Mouse (Mus musculus) forebrain, embryonic 14.5 days (tissue): ENCODE results near the gene Plcd1. TPM values are rescaled to one million over a fixed set of nuclear protein-coding genes. Genes with fewer than 3 reads are reported as not detected.

ENCODE experiments used
- ATAC-seq: fragments of 200-750 bp; cut with Nextera tagmentation; 2 replicates; pipeline ENCODE4 v1.8.0; 2017; ENCODE audit warnings: mild to moderate bottlenecking, moderate library complexity
- DNase-seq: peaks from one replicate; pipeline ENCODE4 v3.0.0-alpha.2; 2015; ENCODE audit warnings: low spot score
- H3K27ac ChIP-seq: fragments of 300-500 bp; sonication (generic); 2 replicates; pipeline ENCODE4 v1.5.1; 2014; ENCODE audit warnings: low read depth, mild to moderate bottlenecking, control low read depth, low read length, moderate library complexity
- H3K27me3 ChIP-seq: fragments of 300-500 bp; sonication (generic); replicated peaks from 2 replicates; pipeline ENCODE4 v1.6.1; 2014; ENCODE audit warnings: low read length, control low read depth, mixed read lengths; ENCODE audit not compliant: control insufficient read depth, insufficient read depth
- H3K36me3 ChIP-seq: fragments of 300-500 bp; sonication (generic); 2 replicates; pipeline ENCODE4 v1.6.1; 2014; ENCODE audit warnings: low read length, control low read depth; ENCODE audit not compliant: control insufficient read depth, insufficient read depth
- H3K4me1 ChIP-seq: fragments of 300-500 bp; sonication (generic); 2 replicates; pipeline ENCODE4 v1.6.1; 2014; ENCODE audit warnings: antibody characterized with exemption, low read length, control low read depth; ENCODE audit not compliant: control insufficient read depth, insufficient read depth
- H3K4me2 ChIP-seq: fragments of 300-500 bp; sonication (generic); 2 replicates; pipeline ENCODE4 v1.6.1; 2014; ENCODE audit warnings: mild to moderate bottlenecking, control low read depth, low read length
- H3K4me3 ChIP-seq: fragments of 300-500 bp; sonication (generic); 2 replicates; pipeline ENCODE4 v1.5.1; 2014; ENCODE audit warnings: low read depth, low read length, control low read depth
- H3K9ac ChIP-seq: fragments of 300-500 bp; sonication (generic); 2 replicates; pipeline ENCODE4 v1.6.1; 2014; ENCODE audit warnings: mild to moderate bottlenecking, low read length, control low read depth, moderate library complexity
- H3K9me3 ChIP-seq: fragments of 300-500 bp; sonication (generic); replicated peaks from 2 replicates; pipeline ENCODE4 v1.6.1; 2016; ENCODE audit warnings: low read length, control low read depth, mixed read lengths; ENCODE audit not compliant: control insufficient read depth
- WGBS: fragments of 180-500 bp; shearing (Covaris S2); extraction: QIAGEN DNeasy Blood & Tissue Kit; methylation state at CpG from one replicate; pipeline ENCODE4 v1.1.7; 2014; 5-methylcytosine and 5-hydroxymethylcytosine counted together
- polyA plus RNA-seq: library from polyadenylated mRNA; unstranded; fragments of >200 nt; fragmentation: Nextera tagmentation; extraction: Ambion mirVana; gene quantifications from 2 replicates; pipeline ENCODE4 v1.2.1, GENCODE M21; 2014

Plcd1 gene
- polyA plus RNA-seq, 1 experiment from 2014 or later, result 10.5 TPM

DNA sequence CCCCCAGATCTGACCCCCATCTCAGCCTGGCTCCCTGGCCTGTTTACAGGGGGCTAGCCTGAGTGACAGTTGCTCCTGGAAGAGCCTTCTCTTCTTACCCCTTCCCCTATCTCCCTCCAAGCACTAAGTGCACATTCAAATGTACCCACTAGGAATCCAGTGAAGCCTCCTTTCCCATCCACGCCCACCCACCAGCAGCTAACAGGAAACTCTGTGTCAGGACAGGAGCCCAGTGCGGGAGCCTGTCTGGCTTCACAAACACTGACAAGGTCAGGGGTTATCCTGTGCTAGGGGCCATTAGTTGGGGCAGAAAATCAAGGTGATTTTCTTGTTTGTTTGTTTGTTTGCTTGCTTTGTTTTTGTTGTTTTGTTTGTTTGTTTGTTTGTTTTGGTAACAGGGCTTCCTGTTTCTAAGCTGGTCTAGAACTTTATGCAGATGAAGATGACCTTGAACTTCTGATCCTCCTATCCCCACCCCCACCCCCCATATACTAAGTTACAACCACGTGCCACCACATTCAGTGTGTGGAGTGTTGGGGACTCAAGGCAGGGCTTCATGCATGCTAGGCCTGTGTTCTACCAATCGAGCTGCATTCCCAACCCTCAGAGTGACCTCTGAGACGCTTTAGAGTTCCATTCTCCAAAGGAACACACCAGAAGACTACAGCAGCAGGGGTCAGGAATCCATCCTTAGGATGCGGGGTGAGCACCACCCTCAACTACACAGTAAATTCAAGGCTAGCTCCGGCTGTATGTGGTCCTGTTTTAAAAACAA, 10.5 kb downstream of the Plcd1 start:
- Histone ChIP-seq H3K4me2 (no peak overlapping the region), H3K27ac (0 out of 2 replicates have a peak overlapping the region, but pooled peaks have one; percentile 46), H3K27me3 (0 out of 2 replicates have a peak, but pooled peaks cover 2% of the 10 kb centered on the region), H3K4me1 (0 out of 2 replicates have a peak, but pooled peaks cover 5% of the 10 kb centered on the region), H3K9ac (no peak overlapping the region), H3K4me3 (no peak overlapping the region), H3K9me3 (no peaks in the 10 kb centered on the region), H3K36me3 (no peaks in the 10 kb centered on the region)
- ATAC-seq (0 out of 2 replicates have a peak, but pooled peaks have one; percentile 17), DNase-seq (no peak)
- 71% methylated on average over 7 of the region's 7 CpGs for WGBS

- Histone ChIP-seq H3K36me3 (no peaks in the 10 kb centered on the region), H3K9me3 (no peaks in the 10 kb centered on the region), H3K4me1 (0 out of 2 replicates have a peak, but pooled peaks cover 4% of the 10 kb centered on the region), H3K4me2 (no peak overlapping the region), H3K27me3 (no peaks in the 10 kb centered on the region), H3K9ac (peak overlapping the region; percentile 42), H3K27ac (no peak overlapping the region), H3K4me3 (no peak overlapping the region)
- DNase-seq (peak; percentile 56), ATAC-seq (peak; percentile 79)
- 2% methylated on average over 8 of the region's 8 CpGs for WGBS
Measured at GRCm38 (mm10) chr9:119082039-119082438, 11.3 kb downstream of the Plcd1 start.

GRCm38 (mm10) chr9:119080040-119080675, 13.1 kb downstream of the Plcd1 start:
- Histone ChIP-seq H3K27ac (no peak overlapping the region), H3K9me3 (no peaks in the 10 kb centered on the region), H3K36me3 (no peaks in the 10 kb centered on the region), H3K9ac (no peak overlapping the region), H3K4me3 (no peak overlapping the region), H3K27me3 (no peaks in the 10 kb centered on the region), H3K4me1 (0 out of 2 replicates have a peak, but pooled peaks cover 4% of the 10 kb centered on the region), H3K4me2 (no peak overlapping the region)
- DNase-seq (no peak), ATAC-seq (no peak)
- 89% methylated on average over 5 of the region's 5 CpGs for WGBS

GRCm38 (mm10) chr9:119075685-119076084, 17.6 kb downstream of the Plcd1 start:
- Histone ChIP-seq H3K9me3 (no peaks in the 10 kb centered on the region), H3K4me1 (no peaks in the 10 kb centered on the region), H3K27me3 (no peaks in the 10 kb centered on the region), H3K36me3 (no peaks in the 10 kb centered on the region), H3K4me2 (no peak overlapping the region), H3K27ac (no peak overlapping the region), H3K9ac (no peak overlapping the region), H3K4me3 (no peak overlapping the region)
- WGBS, result 77% methylated on average over 16 of the region's 16 CpGs
- ATAC-seq, result no peak
- DNase-seq, result no peak

DNA sequence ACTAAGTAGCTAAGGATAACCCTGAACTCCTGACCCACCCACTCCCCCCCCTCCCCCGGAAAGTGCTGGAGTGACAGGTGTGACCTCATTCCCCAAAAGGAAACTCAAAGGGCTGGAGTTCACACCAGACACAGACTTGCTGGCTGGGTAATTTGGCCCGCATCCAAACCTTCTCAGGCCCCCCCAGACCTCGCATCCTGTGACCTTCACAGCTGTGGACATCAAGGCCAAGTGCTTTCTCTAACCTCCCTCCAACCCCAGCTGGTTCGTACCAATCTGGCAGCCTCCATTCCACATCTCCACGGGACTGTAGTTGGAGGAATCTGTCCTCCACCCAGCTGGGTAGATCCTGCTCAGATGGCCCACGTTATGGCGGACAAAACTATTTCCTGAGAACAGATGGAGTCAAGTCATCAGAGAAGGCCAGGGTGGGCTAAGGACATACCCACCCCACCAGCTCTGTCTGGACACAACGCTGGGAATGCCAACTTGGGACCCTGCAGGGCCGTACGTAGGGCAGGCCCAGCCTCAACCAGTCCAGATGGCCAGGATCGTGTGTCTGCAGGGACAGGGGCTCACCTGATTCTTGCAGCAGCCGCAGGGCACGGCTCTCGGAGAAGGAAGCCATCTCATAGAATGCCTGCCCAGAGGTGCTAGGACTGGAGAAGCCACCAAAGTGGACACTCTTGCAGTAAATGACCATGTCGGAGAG, 20.0 kb downstream of the Plcd1 start:
- 87% methylated on average over 15 of the region's 15 CpGs for WGBS
- H3K4me1 ChIP-seq, result no peaks in the 10 kb centered on the region
- DNase-seq, result no peak
- no peak overlapping the region for H3K9ac ChIP-seq
- no peaks in the 10 kb centered on the region for H3K36me3 ChIP-seq
- H3K9me3 ChIP-seq, result no peaks in the 10 kb centered on the region
- no peak for ATAC-seq
- H3K4me2 ChIP-seq, result no peak overlapping the region
- no peak overlapping the region for H3K4me3 ChIP-seq
- H3K27ac ChIP-seq, result no peak overlapping the region
- no peaks in the 10 kb centered on the region for H3K27me3 ChIP-seq

DNA sequence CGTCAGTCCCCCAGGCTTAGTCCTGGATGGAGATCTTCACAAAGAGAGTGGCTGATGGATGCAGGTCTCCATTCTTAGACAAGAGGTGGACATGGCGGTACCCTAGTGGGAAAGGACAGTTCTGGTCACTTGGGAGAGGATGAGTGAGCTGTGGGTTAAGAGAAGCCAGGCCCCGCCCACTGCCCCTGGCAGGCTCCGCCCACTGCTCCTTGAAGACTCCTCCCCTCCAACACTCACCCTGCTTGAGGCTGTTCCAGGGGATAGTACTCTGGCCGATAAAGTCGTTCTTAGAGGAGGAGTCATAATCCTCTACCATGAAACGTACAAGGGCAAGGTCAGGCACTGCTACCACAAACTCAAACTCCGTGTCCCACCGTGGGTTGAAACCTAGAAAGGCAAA, 21.5 kb downstream of the Plcd1 start:
- no peaks in the 10 kb centered on the region for H3K4me1 ChIP-seq
- H3K27ac ChIP-seq, result no peak overlapping the region
- H3K9me3 ChIP-seq, result no peaks in the 10 kb centered on the region
- no peak for ATAC-seq
- DNase-seq, result no peak
- no peaks in the 10 kb centered on the region for H3K27me3 ChIP-seq
- no peak overlapping the region for H3K4me2 ChIP-seq
- H3K36me3 ChIP-seq, result no peaks in the 10 kb centered on the region
- no peak overlapping the region for H3K4me3 ChIP-seq
- H3K9ac ChIP-seq, result no peak overlapping the region
- WGBS, result 84% methylated on average over 9 of the region's 9 CpGs

- no peaks in the 10 kb centered on the region for H3K36me3 ChIP-seq
- no peak for ATAC-seq
- WGBS, result 88% methylated on average over 13 of the region's 13 CpGs
Measured at GRCm38 (mm10) chr9:119070173-119070825, 23.0 kb downstream of the Plcd1 start.

GRCm38 (mm10) chr9:119068266-119068665, 25.0 kb downstream of the Plcd1 start:
- no peaks in the 10 kb centered on the region for H3K36me3 ChIP-seq
- no peak for DNase-seq
- no peaks in the 10 kb centered on the region for H3K27me3 ChIP-seq
- H3K4me1 ChIP-seq, result no peaks in the 10 kb centered on the region
- H3K9me3 ChIP-seq, result no peaks in the 10 kb centered on the region
- no peak overlapping the region for H3K4me3 ChIP-seq
- WGBS, result 92% methylated on average over 11 of the region's 11 CpGs
- H3K9ac ChIP-seq, result no peak overlapping the region
- no peak overlapping the region for H3K4me2 ChIP-seq
- no peak for ATAC-seq
- H3K27ac ChIP-seq, result no peak overlapping the region

More at GRCm38 (mm10) chr9:119070173-119070825, 23.0 kb downstream of the Plcd1 start:
- Histone ChIP-seq H3K4me3 (no peak overlapping the region), H3K9me3 (no peaks in the 10 kb centered on the region), H3K4me1 (no peaks in the 10 kb centered on the region), H3K4me2 (no peak overlapping the region), H3K27me3 (no peaks in the 10 kb centered on the region), H3K27ac (no peak overlapping the region), H3K9ac (no peak overlapping the region)
- DNase-seq, result no peak
